Mouse (Mus musculus) spleen, adult 2 months (tissue): ENCODE results near the gene Ip6k2.

Source experiments
- CTCF ChIP-seq: fragments of 200-500 bp; IDR thresholded peaks from 2 replicates; pipeline ENCODE4 v1.5.1; 2011; ENCODE audit warnings: mild to moderate bottlenecking, inconsistent platforms; ENCODE audit not compliant: insufficient read depth, insufficient read length, insufficient replicate concordance; ENCODE audit errors: extremely low read depth
- POLR2A ChIP-seq: fragments of 200-500 bp; IDR thresholded peaks from 2 replicates; pipeline ENCODE4 v1.6.1; 2011; ENCODE audit warnings: low read depth, low read length, inconsistent platforms

DNA sequence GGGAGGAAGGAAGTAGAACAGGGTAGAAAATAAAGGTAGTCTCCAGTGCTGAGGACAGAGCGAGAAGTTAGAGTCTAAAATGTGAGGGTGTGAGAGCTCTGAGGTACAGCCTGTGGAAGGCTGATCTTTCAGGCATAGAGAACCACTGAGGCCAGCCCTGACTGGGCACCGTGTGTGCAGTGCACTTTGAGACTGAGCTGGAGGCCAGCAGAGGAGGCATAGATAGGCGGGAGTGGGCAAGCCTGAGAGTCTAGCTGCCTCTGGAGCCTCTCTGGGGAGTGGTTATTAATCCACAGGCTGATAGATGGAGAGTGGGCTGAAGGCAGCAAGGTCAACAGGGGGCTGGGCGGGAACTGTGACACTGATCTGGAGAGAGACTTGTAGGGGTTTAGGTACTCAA, 1.7 kb upstream of the Ip6k2 start:
- TF ChIP-seq CTCF (no peak), POLR2A (no peak)
